8 mouse cellular contexts compared by ENCODE assay signal in genomic region chr7:29818619-29819254, GRCm38 (mm10). TPM values are rescaled to one million over a fixed set of nuclear protein-coding genes. Genes with fewer than 3 reads are reported as not detected.
DNase-seq lines count a peak whose midpoint lies in the region; ATAC-seq and TF ChIP-seq lines count a peak whose summit lies in the region.

No protein-coding gene starts in this region.

- H3K36me3 ChIP-seq in hindbrain, embryonic 10.5 days, result peaks cover 28% of the 10 kb centered on the region
- H3K36me3 ChIP-seq in lung, embryonic 15.5 days, result peaks cover 14% of the 10 kb centered on the region; the same call in 1 of the 2 replicates

- H3K27ac ChIP-seq in hindbrain, embryonic 10.5 days, result peak overlapping the region; percentile 81
- H3K27ac ChIP-seq in lung, embryonic 15.5 days, result peak overlapping the region; percentile 13
- no peak overlapping the region for H3K27ac ChIP-seq in olfactory bulb, adult 2 months (ENCODE audit: insufficient read depth, low read depth, low read length)

- peak overlapping the region; percentile 56 for H3K4me2 ChIP-seq in lung, embryonic 15.5 days

- 4% methylated on average over 12 of the region's 12 CpGs for WGBS in hindbrain, embryonic 10.5 days
- 1% methylated on average over 12 of the region's 12 CpGs for WGBS in lung, embryonic 15.5 days
- WGBS in olfactory bulb, adult 2 months, result 1% methylated on average over 12 of the region's 12 CpGs

- H3K4me1 ChIP-seq in hindbrain, embryonic 10.5 days (replicated peaks), result peaks cover 40% of the 10 kb centered on the region
- H3K4me1 ChIP-seq in lung, embryonic 15.5 days, result peaks cover 31% of the 10 kb centered on the region
- peaks cover 8% of the 10 kb centered on the region for H3K4me1 ChIP-seq in olfactory bulb, adult 2 months (ENCODE audit: control insufficient read depth, insufficient read depth, low read length)

- H3K27me3 ChIP-seq in hindbrain, embryonic 10.5 days (ENCODE audit: insufficient read depth, poor library complexity, severe bottlenecking), result no peaks in the 10 kb centered on the region
- H3K27me3 ChIP-seq in lung, embryonic 15.5 days, result no peaks in the 10 kb centered on the region

- H3K4me3 ChIP-seq in hindbrain, embryonic 10.5 days, result peak overlapping the region; percentile 65
- peak overlapping the region; percentile 57 for H3K4me3 ChIP-seq in lung, embryonic 15.5 days
- peak overlapping the region; percentile 70 for H3K4me3 ChIP-seq in olfactory bulb, adult 2 months (ENCODE audit: insufficient read depth, low read depth, low read length)

- DNase-seq in Muller cell, postnatal 12 days (ENCODE audit: inconsistent ontology term), result peak; percentile 75
- peak; percentile 83 for DNase-seq in cerebellum, adult 9-10 months
- peak; percentile 67 for DNase-seq in hindbrain, embryonic 10.5 days (ENCODE audit: low spot score)
- DNase-seq in layer of hippocampus, adult 9-10 months (ENCODE audit: low spot score), result peak; percentile 71
- DNase-seq in thymus, adult 18-20 months, result peak; percentile 32 to 60

- ATAC-seq in frontal cortex, adult (ENCODE audit: low TSS enrichment), result peak; percentile 72
- peak; percentile 49; the same call in 1 of the 2 replicates for ATAC-seq in lung, embryonic 15.5 days (ENCODE audit: borderline replicate concordance, extremely low read depth, low FRiP score, low TSS enrichment)

- peak overlapping the region; percentile 44 for H3K9ac ChIP-seq in lung, embryonic 15.5 days

- TF ChIP-seq POLR2A in olfactory bulb, adult 2 months (IDR thresholded peaks at IDR 0.05; ENCODE audit: insufficient read depth, low read depth, low read length), result no peak

- no peak for TF ChIP-seq CTCF in olfactory bulb, adult 2 months (IDR thresholded peaks at IDR 0.05; ENCODE audit: insufficient read depth, low read depth, low read length)

- no peaks in the 10 kb centered on the region for H3K9me3 ChIP-seq in hindbrain, embryonic 10.5 days
- no peaks in the 10 kb centered on the region for H3K9me3 ChIP-seq in lung, embryonic 15.5 days

RNA-seq across cellular contexts. Expression of gene Zfp790, which starts 2.8 kb away (rescaled TPM):
- 14.3 and 17.3 TPM in 2 replicates for polyA plus RNA-seq in hindbrain, embryonic 10.5 days (2016; fragmentation: Nextera tagmentation; extraction: Ambion mirVana)
- 13.7 and 15.3 TPM in 2 replicates for polyA plus RNA-seq in lung, embryonic 15.5 days (2015; fragmentation: Nextera tagmentation; extraction: Ambion mirVana)
- not detected in 2 replicates for polyA plus RNA-seq in olfactory bulb, adult 2 months (2012; ENCODE audit: insufficient read depth, insufficient read length, low replicate concordance, missing spikeins)

RNA-seq across cellular contexts. Expression of gene Zfp940, which starts 34.7 kb away (rescaled TPM):
- 8.7 and 10.3 TPM in 2 replicates for polyA plus RNA-seq in hindbrain, embryonic 10.5 days (2016; fragmentation: Nextera tagmentation; extraction: Ambion mirVana)
- 5.8 and 6.3 TPM in 2 replicates for polyA plus RNA-seq in lung, embryonic 15.5 days (2015; fragmentation: Nextera tagmentation; extraction: Ambion mirVana)
- not detected in 2 replicates for polyA plus RNA-seq in olfactory bulb, adult 2 months (2012; ENCODE audit: insufficient read depth, insufficient read length, low replicate concordance, missing spikeins)

RNA-seq across cellular contexts. Expression of gene Zfp30, which starts 34.9 kb away (rescaled TPM):
- 5.8 and 6.4 TPM in 2 replicates for polyA plus RNA-seq in hindbrain, embryonic 10.5 days (2016; fragmentation: Nextera tagmentation; extraction: Ambion mirVana)
- 5.7 and 6.1 TPM in 2 replicates for polyA plus RNA-seq in lung, embryonic 15.5 days (2015; fragmentation: Nextera tagmentation; extraction: Ambion mirVana)
- polyA plus RNA-seq in olfactory bulb, adult 2 months (2012; ENCODE audit: insufficient read depth, insufficient read length, low replicate concordance, missing spikeins), result not detected in 2 replicates

RNA-seq across cellular contexts. Expression of gene Zfp420, which starts 41.0 kb away (rescaled TPM):
- 8.0 and 8.8 TPM in 2 replicates for polyA plus RNA-seq in hindbrain, embryonic 10.5 days (2016; fragmentation: Nextera tagmentation; extraction: Ambion mirVana)
- polyA plus RNA-seq in lung, embryonic 15.5 days (2015; fragmentation: Nextera tagmentation; extraction: Ambion mirVana), result 6.4 and 6.6 TPM in 2 replicates
- not detected in 2 replicates for polyA plus RNA-seq in olfactory bulb, adult 2 months (2012; ENCODE audit: insufficient read depth, insufficient read length, low replicate concordance, missing spikeins)

RNA-seq across cellular contexts. Expression of gene Zfp84, which starts 50.4 kb away (rescaled TPM):
- 10.8 and 10.9 TPM in 2 replicates for polyA plus RNA-seq in hindbrain, embryonic 10.5 days (2016; fragmentation: Nextera tagmentation; extraction: Ambion mirVana)
- 12.1 and 12.9 TPM in 2 replicates for polyA plus RNA-seq in lung, embryonic 15.5 days (2015; fragmentation: Nextera tagmentation; extraction: Ambion mirVana)
- not detected in 2 replicates for polyA plus RNA-seq in olfactory bulb, adult 2 months (2012; ENCODE audit: insufficient read depth, insufficient read length, low replicate concordance, missing spikeins)
